Mouse (Mus musculus): Measurements from ENCODE around the gene Gm20388. TPM values are rescaled to one million over a fixed set of nuclear protein-coding genes. Genes with fewer than 3 reads are reported as not detected.

Gm20388 gene
- total RNA-seq, 2 experiments from 2014 or later: 4.4 to 7.8 TPM

- DNase-seq (ENCODE audit: low spot score in 2 of 2): no peak
Observed at GRCm38 (mm10) chr8:123696167-123696566, 3785.5 kb downstream of the Gm20388 start.

GRCm38 (mm10) chr8:123697329-123697728 lies 3786.7 kb downstream of the Gm20388 start:
- DNase-seq (ENCODE audit: low spot score in 2 of 2): no peak

GRCm38 (mm10) chr8:123700399-123701070 lies 3789.9 kb downstream of the Gm20388 start:
- DNase-seq (ENCODE audit: low spot score in 2 of 2): no peak

DNA sequence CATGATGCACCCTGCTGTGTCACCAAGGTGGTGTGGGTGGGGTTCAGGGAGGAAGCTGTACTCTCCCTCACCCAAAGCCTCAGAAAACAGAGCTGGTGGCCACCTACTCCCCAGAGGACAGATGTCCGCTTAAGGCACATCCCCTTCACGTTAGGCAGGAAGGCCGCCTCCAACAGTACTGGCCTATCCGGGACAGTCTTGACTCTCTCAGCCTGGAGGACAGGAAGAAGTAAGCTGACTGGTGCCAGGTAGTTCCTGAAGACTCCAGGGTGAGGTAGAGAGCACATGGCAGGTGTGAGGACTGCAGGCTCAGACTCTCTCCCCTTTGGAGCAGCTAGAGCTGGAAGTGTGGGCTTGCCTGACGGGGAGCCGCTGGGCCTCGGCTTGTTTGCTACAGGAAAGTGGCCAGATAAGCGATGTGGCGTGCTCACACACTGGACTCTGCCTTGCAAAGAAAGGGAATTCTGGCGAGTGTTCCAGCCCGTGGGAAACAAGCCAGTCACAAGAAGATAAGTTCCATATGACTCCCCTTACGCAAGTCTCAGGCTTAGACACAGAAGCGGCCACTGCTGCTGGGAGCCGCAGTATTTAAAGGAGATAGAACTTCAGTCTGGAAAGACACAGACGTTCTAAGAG lies 3791.4 kb downstream of the Gm20388 start:
- peak in 1 of 2 experiments; percentile 13 for DNase-seq (ENCODE audit: low spot score in 2 of 2)

DNA sequence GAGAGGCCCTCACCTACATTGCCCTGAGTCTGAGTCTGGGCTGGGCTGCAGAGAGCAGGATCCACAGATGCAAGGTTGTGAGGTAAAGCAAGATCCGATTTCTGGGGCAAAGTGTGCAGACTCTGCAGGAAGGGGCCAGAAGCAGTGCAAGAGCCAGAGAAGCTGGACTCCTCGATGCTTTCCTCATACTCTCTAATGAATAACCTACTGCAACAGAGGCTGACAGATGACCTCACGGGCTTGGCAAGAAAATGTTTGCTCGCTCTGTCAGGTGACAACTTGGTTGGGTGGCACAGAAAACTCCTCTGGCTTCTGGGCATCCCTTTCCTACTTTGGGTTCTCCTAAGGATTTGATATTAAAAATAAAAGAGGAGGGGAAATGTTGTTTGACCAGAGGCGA lies 3794.7 kb downstream of the Gm20388 start:
- no peak for DNase-seq (ENCODE audit: low spot score in 2 of 2)

GRCm38 (mm10) chr8:123707137-123707536 lies 3796.5 kb downstream of the Gm20388 start:
- DNase-seq (ENCODE audit: low spot score in 2 of 2): peak; percentile 58 to 69

- no peak for DNase-seq (ENCODE audit: low spot score in 2 of 2)
Observed at GRCm38 (mm10) chr8:123708729-123709128, 3798.1 kb downstream of the Gm20388 start.

DNA sequence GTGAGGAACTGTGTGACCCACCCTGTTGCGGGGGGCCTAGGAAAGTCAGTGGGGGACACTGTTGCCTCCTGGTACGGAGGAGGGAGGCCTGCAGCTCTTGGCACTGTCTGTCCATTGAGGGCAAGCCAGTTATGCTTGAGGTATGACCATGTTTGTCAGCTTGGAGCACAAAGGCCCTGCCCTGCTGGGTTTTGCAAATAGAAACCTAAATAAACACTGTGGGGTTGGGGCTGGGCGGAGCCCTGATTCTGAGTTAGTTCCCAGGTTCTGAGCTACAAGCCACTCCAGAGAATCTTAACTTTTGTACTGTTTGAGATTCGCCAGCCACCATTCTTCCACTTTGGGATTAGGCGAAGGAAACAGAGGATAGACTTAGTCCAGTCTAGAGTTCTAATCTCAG lies 3799.7 kb downstream of the Gm20388 start:
- DNase-seq (ENCODE audit: low spot score in 2 of 2): no peak

DNA sequence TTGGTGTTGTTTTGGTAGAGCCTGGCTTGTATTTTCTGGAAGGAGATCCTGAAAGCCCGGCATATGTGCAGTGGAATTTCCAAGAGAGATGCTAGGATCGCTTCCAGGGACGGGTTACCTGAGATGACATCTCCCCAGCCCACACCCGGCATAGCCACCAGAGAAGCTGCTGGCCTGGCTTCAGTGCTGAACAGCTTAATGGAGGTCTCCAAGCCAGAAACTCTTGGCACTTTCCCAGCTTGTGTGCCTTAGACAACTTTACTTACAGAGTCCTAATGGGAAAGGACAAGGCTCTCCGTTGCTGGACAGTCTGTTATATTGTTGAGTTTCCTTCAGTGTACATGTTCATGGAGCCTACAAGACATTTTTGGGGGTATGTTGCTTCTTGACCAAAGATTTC lies 3803.8 kb downstream of the Gm20388 start:
- no peak for DNase-seq (ENCODE audit: low spot score in 2 of 2)

GRCm38 (mm10) chr8:123715916-123716592 lies 3805.4 kb downstream of the Gm20388 start:
- no peak for DNase-seq (ENCODE audit: low spot score in 2 of 2)

- DNase-seq (ENCODE audit: low spot score in 2 of 2): no peak
Observed at GRCm38 (mm10) chr8:123717104-123717503, 3806.5 kb downstream of the Gm20388 start.

DNA sequence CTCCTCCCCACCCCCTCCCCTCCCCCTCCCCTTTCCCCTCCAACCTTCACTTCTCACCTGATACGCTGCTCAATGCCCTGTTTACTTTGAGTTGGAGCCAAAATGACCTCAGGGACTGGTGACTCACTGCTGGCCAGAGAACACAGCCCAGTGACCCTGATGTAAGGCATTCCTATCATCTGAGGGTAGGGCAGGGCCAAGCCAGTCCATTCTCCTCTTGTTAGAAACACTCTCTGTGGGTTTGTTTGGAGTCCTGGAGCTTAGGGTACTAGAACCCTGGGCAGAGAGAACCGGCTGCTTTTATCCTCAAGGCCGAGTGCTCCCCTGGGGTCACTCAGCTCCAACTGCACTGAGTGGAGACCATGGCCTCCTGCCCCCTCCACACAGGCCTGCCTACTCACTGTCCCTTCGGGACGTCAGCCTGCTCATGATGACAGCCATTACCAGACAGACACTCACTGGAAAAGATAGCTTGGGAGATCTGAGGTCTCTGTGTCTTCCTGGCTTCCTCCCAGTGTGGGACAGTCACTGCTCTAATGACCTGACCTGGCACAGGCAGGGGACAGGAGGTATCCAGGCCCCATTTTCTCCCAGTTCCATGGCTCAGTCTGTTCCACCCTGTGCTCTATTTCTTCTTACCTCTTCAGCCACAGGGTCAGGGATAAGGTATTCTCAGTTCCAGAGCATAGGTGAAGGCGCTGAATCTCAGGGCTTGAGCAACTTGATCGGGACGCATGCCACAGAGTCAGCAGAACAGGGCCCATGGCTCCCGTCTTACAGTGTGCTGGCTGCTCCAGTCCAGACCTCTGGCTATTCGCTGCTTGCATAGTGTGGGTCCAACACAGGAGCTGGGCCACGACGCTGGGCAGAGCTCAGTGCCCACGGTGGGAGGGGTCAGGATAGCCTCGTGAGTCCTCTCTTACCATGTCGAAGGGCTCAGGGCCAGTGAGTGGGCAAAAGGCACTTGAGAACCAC lies 3807.2 kb downstream of the Gm20388 start:
- no peak for DNase-seq (ENCODE audit: low spot score in 2 of 2)

GRCm38 (mm10) chr8:123718752-123719151 lies 3808.1 kb downstream of the Gm20388 start:
- no peak for DNase-seq (ENCODE audit: low spot score in 2 of 2)

DNA sequence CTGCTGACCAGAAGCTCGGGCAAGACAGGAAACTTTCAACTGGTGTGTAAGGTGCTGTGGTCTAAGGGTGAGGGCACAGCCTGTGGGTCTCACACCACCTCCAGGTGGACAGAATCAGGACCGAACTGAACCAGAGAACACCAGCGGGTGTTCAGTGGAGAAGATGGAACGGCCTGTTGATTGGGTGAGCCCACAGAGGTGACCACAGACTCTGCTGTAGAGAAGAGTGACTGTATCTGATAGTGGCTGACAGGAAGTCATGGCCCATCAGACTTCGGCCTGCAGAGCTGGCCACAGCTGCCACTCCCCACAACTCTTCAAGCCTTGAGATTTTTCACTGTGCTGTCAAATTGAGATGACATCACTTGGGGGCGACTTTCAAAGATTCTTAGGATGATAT lies 3808.6 kb downstream of the Gm20388 start:
- no peak for DNase-seq (ENCODE audit: low spot score in 2 of 2)

GRCm38 (mm10) chr8:123719811-123720210 lies 3809.2 kb downstream of the Gm20388 start:
- DNase-seq (ENCODE audit: low spot score in 2 of 2): no peak

DNA sequence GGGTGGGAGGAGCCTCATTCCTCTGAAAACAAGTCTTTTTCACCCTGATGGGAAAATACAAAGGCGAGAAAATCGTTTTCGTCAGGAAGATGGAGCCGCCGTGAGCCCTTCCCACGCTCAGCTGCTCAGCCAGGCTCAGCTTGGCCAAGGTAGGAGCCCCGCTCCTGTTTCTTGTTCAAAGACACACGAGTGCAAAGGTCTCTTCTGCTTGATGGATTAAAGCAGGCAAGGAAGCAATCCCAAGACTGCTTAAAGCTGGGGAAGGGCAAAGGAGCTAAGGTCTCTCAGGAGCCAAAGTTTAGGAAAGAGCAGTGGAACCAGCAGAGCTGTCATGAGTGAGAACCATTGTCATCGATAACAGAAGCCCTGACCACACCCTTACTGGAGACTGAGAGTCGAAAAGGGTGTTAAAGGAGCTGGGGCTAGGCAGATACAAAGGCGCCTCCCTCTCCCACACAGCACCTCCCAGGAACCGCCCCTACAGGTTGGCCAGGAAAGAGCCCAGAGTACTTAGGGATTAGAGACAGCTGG lies 3809.9 kb downstream of the Gm20388 start:
- DNase-seq (ENCODE audit: low spot score in 2 of 2): peak; percentile 48 to 51

DNA sequence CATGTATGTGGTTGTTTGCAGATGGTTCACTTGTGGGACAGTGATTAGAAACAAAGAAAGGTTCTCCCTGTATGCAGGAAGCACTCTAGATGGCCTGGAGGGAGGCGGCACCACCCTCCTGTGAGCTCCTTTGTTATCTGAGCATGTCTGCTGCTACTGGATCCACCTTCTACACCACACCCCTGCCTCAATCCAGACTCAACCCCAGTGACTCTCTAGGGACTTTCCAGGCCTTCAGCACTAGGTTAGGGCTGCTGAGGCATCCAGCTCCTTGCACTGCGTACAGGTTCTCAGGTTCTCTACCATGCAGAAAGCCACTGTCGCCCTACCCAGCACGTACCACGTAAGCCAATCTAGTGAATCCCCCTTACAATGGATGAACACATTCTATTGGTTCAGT lies 3811.6 kb downstream of the Gm20388 start:
- no peak for DNase-seq (ENCODE audit: low spot score in 2 of 2)

DNA sequence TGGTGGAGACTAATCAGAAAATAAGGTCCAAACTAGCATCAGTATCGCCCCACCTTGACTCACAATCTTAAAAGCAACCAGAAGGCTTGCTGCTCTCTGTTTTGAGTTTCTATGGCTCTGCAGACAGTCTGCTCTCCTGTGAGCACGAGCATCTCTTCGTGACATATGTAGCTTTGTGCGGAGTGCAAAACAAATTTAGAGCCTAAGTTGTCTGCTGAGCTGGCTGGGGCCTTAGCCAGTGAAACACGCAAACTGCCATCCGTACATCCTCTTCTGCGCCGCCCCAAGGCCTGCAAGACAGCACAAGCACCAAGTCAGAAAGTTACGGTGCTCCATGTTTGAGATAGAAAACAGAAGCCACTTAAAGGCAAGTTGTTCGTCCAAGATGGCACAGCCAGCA lies 3814.1 kb downstream of the Gm20388 start:
- peak; percentile 55 to 65 for DNase-seq (ENCODE audit: low spot score in 2 of 2)

DNA sequence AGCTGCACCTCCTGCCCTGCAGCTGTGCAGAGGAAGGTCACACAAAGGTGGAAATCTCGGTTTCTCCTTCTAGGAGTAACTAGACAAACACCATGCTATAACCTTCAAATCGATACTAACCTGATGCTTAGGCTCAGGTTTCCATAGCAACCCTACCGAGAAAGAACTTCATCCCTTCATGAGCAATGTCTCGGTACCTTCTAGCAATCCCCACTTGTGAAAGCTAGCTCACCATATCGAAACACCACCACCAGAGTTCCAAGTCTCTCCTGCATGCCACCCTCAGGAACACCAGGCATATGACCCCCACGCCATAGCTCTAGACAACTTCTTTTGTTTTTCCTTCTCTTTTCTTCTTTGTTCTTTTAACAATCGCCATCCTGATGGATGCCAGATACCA lies 3814.6 kb downstream of the Gm20388 start:
- no peak for DNase-seq (ENCODE audit: low spot score in 2 of 2)

DNA sequence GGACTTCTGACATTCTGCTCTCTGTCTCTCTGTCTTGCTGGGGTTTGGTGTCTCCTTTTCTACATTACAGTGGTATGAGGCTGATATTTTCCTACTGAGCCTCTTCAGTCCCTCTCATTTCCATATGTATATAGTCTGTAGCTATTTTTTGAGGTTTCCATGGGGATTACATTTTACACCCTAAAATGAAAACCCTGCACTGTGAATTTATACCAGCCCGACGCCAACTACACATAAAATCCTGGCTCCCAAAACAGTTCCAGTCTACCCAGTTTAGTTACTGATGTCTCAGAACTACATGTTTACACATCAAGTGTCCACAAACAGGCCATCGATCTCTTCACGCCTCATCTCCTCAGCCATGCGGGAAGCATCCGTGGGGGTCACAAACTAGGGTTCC lies 3816.1 kb downstream of the Gm20388 start:
- no peak for DNase-seq (ENCODE audit: low spot score in 2 of 2)
